Mouse (Mus musculus) neural tube, embryonic 14.5 days (tissue): Measurements from ENCODE around the gene Parp4. TPM values are rescaled to one million over a fixed set of nuclear protein-coding genes. Genes with fewer than 3 reads are reported as not detected.

Experiments
- ATAC-seq: fragments of 200-750 bp; cut with Nextera tagmentation; 2 replicates; pipeline ENCODE4 v1.8.0; 2017; ENCODE audit warnings: low read depth, mild to moderate bottlenecking, moderate TSS enrichment, moderate library complexity
- H3K27ac ChIP-seq: fragments of 300-500 bp; sonication (generic); 2 replicates; pipeline ENCODE4 v1.5.1; 2014; ENCODE audit warnings: low read depth, mild to moderate bottlenecking, control low read depth, low read length, moderate library complexity, mixed read lengths
- H3K27me3 ChIP-seq: fragments of 300-500 bp; sonication (generic); 2 replicates; pipeline ENCODE4 v1.6.1; 2014; ENCODE audit warnings: low read length; ENCODE audit not compliant: control insufficient read depth, insufficient read depth
- H3K36me3 ChIP-seq: fragments of 300-500 bp; sonication (generic); 2 replicates; pipeline ENCODE4 v1.6.1; 2014; ENCODE audit warnings: low read length, mixed read lengths; ENCODE audit not compliant: control insufficient read depth, insufficient read depth
- H3K4me1 ChIP-seq: fragments of 300-500 bp; sonication (generic); 2 replicates; pipeline ENCODE4 v1.6.1; 2014; ENCODE audit warnings: low read length; ENCODE audit not compliant: control insufficient read depth, insufficient read depth
- H3K4me2 ChIP-seq: fragments of 300-500 bp; sonication (generic); 2 replicates; pipeline ENCODE4 v1.6.1; 2014; ENCODE audit warnings: mild to moderate bottlenecking, low read depth, low read length, control low read depth
- H3K4me3 ChIP-seq: fragments of 300-500 bp; sonication (generic); 2 replicates; pipeline ENCODE4 v1.5.1; 2014; ENCODE audit warnings: low read depth, low read length, control low read depth, mixed read lengths
- H3K9ac ChIP-seq: fragments of 300-500 bp; sonication (generic); replicated peaks from 2 replicates; pipeline ENCODE4 v1.6.1; 2014; ENCODE audit warnings: low read depth, mild to moderate bottlenecking, control low read depth, low read length, mixed read lengths
- H3K9me3 ChIP-seq: fragments of 300-500 bp; sonication (generic); 2 replicates; pipeline ENCODE4 v1.6.1; 2016; ENCODE audit warnings: low read length; ENCODE audit not compliant: control insufficient read depth
- WGBS: fragments of 180-500 bp; shearing (Covaris S2); extraction: QIAGEN DNeasy Blood & Tissue Kit; methylation state at CpG from one replicate; pipeline ENCODE4 v1.1.7; 2014; 5-methylcytosine and 5-hydroxymethylcytosine counted together
- polyA plus RNA-seq: library from polyadenylated mRNA; unstranded; fragments of >200 nt; fragmentation: Nextera tagmentation; extraction: Ambion mirVana; gene quantifications from 2 replicates; pipeline ENCODE4 v1.2.1, GENCODE M21; 2014

The Parp4 gene
- polyA plus RNA-seq, 1 experiment from 2014 or later: 1.3 TPM

DNA sequence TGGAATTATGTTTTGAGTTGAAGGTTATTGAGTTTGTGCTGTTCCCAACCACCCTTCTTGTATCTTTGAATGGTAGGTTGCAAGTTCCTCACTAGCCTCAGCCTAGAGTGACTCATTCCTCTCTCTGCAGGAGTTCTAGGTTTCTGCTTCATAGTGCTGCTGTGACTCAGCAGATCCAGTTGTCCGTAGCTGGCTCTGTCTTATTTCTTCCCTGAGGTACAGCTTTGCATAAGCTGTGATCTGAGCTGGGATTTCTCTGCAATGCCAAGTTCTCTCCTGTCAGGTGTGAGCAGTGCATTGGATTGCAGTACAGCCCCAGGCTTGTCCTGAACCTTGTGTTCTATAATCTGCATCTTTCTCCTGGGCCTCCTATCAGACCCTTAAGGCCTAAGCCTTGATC, 114.3 kb downstream of the Parp4 start:
- Histone ChIP-seq H3K9ac (no peak overlapping the region), H3K27ac (no peak overlapping the region), H3K27me3 (no peaks in the 10 kb centered on the region), H3K4me3 (no peak overlapping the region), H3K4me1 (no peaks in the 10 kb centered on the region), H3K36me3 (peaks cover 64% of the 10 kb centered on the region), H3K9me3 (no peaks in the 10 kb centered on the region), H3K4me2 (no peak overlapping the region)
- WGBS: 94% methylated on average over 1 of the region's 1 CpGs
- ATAC-seq: no peak

DNA sequence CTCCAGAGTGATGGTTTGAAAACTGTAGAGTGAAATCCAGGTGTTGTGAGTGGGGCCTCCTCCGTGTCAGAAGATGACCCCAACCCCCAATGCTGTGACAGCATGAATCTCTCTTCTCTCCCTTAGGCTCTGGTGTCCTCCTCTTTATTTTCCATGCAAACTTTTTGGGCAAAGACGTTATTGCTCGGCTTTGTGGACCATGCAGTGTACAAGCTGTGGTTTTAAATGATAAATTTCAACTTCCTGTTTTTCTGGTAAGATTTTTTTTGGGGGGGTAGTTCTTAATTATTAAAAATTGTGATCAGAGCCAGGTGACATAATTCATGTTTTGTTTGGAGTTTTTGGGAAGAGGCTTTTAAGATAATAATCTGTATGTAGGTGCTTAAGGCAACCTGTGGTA, 120.1 kb downstream of the Parp4 start:
- Histone ChIP-seq H3K9me3 (no peaks in the 10 kb centered on the region), H3K27me3 (no peaks in the 10 kb centered on the region), H3K4me1 (no peaks in the 10 kb centered on the region), H3K27ac (no peak overlapping the region), H3K36me3 (peaks cover 65% of the 10 kb centered on the region), H3K4me2 (no peak overlapping the region), H3K4me3 (no peak overlapping the region), H3K9ac (no peak overlapping the region)
- no peak for ATAC-seq
- 88% methylated on average over 3 of the region's 3 CpGs for WGBS

DNA sequence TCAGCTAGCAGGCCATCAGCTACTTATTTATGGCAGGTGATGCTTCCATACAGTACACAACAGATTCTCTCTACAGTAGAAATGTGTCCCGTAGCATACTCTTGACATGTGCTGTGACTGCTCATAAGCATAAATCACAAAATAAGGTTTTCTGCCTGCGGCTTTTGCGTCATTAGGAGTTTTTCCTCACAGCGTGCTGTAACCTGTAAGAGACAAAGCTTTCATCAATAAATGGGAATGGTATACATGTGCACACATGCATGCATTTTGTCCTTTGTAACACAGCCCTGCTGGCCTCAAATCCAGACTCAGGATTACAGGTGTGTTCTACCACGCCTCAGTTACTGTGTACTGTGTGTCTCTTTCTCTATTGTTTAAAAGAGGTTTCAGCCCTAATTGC, 122.4 kb downstream of the Parp4 start:
- Histone ChIP-seq H3K27ac (no peak overlapping the region), H3K36me3 (peaks cover 54% of the 10 kb centered on the region), H3K4me1 (no peaks in the 10 kb centered on the region), H3K4me3 (no peak overlapping the region), H3K9me3 (no peaks in the 10 kb centered on the region), H3K4me2 (no peak overlapping the region), H3K9ac (no peak overlapping the region), H3K27me3 (no peaks in the 10 kb centered on the region)
- 85% methylated on average over 5 of the region's 5 CpGs for WGBS
- no peak for ATAC-seq

DNA sequence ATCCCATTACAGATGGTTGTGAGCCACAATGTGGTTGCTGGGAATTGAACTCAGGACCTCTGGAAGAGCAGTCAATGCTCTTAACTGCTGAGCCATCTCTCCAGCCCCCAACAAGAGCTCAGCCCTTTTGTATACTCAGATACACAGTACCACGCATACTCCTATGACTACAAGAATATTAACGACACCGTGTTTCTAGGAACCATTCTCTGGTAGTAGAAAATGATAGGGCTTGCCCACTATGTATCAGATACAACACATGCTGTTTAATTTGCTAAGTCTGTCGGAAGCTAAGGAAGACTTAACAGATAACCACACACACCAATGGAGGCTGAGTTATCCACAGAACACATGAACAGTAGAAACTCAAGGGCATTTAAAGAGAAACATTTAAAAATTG, 127.2 kb downstream of the Parp4 start:
- Histone ChIP-seq H3K9me3 (no peaks in the 10 kb centered on the region), H3K27ac (no peak overlapping the region), H3K9ac (no peak overlapping the region), H3K4me3 (no peak overlapping the region), H3K36me3 (peaks cover 12% of the 10 kb centered on the region), H3K4me1 (no peaks in the 10 kb centered on the region), H3K4me2 (no peak overlapping the region), H3K27me3 (no peaks in the 10 kb centered on the region)
- ATAC-seq: no peak
- WGBS: 97% methylated on average over 4 of the region's 4 CpGs

DNA sequence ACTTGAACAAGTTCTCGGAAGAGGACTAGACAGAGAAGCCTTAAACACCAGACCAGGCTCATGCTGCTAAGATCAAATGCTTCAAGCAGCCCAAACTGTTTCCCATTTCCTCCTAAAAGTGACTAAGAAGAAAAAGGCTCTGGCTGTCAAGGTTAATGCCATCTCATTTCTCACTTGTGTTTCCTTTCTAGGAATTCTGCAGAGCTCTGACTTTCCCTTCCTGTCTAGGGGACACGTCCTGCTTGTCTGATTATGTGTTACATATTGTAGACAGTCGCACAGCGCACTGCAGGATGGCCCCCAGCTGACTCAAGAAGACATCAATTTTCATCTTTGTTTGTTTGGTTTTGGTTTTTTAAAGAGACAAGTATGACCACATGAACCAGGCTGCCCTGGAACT, 130.3 kb downstream of the Parp4 start:
- WGBS: 81% methylated on average over 4 of the region's 4 CpGs
- no peaks in the 10 kb centered on the region for H3K27me3 ChIP-seq
- no peak overlapping the region for H3K4me3 ChIP-seq
- no peak overlapping the region for H3K27ac ChIP-seq
- H3K4me2 ChIP-seq: no peak overlapping the region
- H3K9me3 ChIP-seq: no peaks in the 10 kb centered on the region
- no peak overlapping the region for H3K9ac ChIP-seq
- H3K4me1 ChIP-seq: no peaks in the 10 kb centered on the region
- ATAC-seq: no peak
- 0 out of 2 replicates have a peak, but pooled peaks cover under 1% of the 10 kb centered on the region for H3K36me3 ChIP-seq

Other genes with a start within 250 kb of the Parp4 start
- gene Atp12a, start 210.6 kb upstream of the Parp4 start, polyA plus RNA-seq: 0.13 and 0.22 TPM in 2 replicates
- gene Rnf17, start 173.0 kb upstream of the Parp4 start, polyA plus RNA-seq: 1.3 and 1.4 TPM in 2 replicates
- gene Cenpj, start 194 bp upstream of the Parp4 start, polyA plus RNA-seq: 5.1 TPM in 2 replicates
- 44.9 and 49.1 TPM in 2 replicates for gene Mphosph8, start 92.6 kb downstream of the Parp4 start, polyA plus RNA-seq
- gene Pspc1, start 202.7 kb downstream of the Parp4 start, polyA plus RNA-seq: 51.3 and 72.5 TPM in 2 replicates
- 26.5 and 28.0 TPM in 2 replicates for gene Zmym5, start 236.1 kb downstream of the Parp4 start, polyA plus RNA-seq